Mouse (Mus musculus) right cerebral cortex, adult 2 months (tissue): ENCODE measurements around the gene Bin2.

Experiments
- DNase-seq, 2 experiments: peaks; one replicate each; pipeline ENCODE4 v3.0.0; 2021 to 2022; ENCODE audit warnings: low spot score in 2 of 2

The Bin2 gene

DNA sequence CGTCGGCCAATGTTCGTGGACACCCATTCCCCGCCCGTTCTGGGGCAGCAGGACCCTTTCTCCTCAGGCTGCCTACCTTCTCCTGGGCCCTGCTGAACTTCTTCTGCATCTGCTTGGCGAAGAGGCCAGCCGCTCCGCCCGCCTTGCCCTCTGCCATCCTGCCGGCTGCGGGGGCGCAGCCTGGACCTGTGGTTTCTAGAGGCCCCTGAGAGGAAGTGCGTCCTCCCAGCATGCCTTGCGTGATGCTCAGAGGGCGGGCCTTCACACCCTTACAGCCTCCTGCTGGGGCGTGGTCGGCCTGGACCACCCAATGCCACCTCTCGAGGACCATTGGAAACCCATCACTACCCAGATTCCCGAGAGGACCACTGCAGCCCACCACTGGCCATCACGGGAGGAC is at the start of gene Bin2:
Gene Bin2 (minus strand): TSS at position 217 of the 400 bp plus-strand sequence.
- DNase-seq: no peak

GRCm38 (mm10) chr15:100718572-100718971 is 49.2 kb upstream of the Bin2 start:
- no peak for DNase-seq

- DNase-seq: no peak
Measured at GRCm38 (mm10) chr15:100717933-100718332, 48.6 kb upstream of the Bin2 start.

- no peak for DNase-seq
Measured at GRCm38 (mm10) chr15:100715399-100715993, 46.1 kb upstream of the Bin2 start.

DNA sequence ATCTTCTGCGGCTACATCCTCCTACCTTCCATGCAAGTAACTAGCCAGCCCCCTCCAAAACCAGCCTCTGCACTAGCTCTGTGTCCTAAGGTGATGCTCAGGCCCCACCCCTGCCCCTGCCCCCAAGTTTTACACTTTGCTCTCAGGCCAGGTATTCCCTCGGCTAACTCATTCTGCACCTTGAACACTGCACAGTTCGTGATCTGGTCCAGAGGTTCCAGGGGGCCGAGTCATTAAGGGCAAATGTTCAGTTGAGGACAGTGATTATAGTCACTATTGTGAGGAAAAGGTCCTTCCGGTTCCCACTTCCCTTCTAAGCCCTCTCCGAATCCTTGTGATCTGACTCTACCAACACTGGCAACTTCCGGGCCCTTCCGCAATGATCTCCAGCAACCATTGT is 45.1 kb upstream of the Bin2 start:
- DNase-seq: no peak

- DNase-seq: no peak
Measured at GRCm38 (mm10) chr15:100710838-100711237, 41.5 kb upstream of the Bin2 start.

- DNase-seq: no peak
Measured at GRCm38 (mm10) chr15:100708433-100709078, 39.2 kb upstream of the Bin2 start.

- no peak for DNase-seq
Measured at GRCm38 (mm10) chr15:100706226-100706625, 36.9 kb upstream of the Bin2 start.

GRCm38 (mm10) chr15:100705376-100705775 is 36.0 kb upstream of the Bin2 start:
- DNase-seq: no peak

DNA sequence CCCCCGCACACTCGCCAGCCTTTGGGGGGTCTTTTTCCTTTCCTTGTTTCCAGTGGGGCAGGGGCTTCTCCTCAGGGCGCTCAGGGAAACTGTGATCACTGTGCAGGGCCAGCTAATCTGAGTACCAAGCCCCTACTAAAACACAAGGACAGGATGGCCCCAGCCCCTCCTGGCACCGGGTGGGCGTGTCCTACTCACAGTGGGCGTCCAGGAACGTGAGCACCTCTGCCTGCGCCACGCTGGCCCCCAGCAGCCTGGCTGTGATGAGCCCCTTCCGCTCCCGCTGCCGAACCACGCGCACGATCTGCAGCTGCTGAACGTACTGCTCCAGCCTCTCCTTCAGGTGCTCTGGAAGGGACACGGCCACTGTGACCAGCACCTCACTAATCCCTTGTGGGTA is 34.6 kb upstream of the Bin2 start:
- no peak for DNase-seq

DNA sequence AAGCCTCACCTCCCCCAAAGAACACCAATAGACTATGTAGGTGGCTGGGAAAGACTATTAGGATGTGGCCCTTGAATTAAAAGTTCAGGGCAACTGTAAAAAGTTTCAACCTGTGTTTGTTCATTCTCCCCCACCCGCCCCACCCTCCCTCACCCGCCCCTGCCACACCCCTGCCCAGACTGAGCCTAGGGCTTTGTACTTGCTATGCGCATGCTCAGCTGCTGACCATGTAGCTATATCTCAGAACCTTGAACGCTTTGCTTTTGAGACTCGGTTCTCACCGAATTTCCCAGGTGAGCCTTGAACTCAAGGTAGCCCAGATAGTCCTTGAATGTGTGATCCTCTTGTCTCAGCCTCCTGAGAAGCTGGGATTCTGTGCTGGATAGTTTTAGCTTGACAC is 32.5 kb upstream of the Bin2 start:
- DNase-seq: no peak

DNA sequence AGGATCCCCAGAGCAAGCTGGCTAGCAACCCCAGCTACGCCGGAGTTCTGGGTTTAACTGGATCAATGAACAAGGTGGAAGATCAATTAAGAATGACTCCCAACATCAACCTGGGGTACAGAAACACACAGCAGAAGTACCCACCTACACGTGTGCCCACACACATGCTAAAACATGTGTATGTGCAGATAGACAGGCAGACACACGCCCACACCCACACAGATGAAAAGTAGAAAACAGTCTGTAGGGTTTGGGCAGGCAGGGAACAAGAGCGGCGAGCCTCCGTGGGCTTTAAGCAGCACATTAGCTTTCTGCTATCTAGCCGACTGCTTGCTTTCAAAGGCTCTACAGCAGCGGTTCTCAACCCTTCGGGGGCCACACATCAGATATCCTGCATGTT is 31.8 kb upstream of the Bin2 start:
- DNase-seq: peak; percentile 17 to 30

- no peak for DNase-seq
Measured at GRCm38 (mm10) chr15:100700424-100700823, 31.1 kb upstream of the Bin2 start.

DNA sequence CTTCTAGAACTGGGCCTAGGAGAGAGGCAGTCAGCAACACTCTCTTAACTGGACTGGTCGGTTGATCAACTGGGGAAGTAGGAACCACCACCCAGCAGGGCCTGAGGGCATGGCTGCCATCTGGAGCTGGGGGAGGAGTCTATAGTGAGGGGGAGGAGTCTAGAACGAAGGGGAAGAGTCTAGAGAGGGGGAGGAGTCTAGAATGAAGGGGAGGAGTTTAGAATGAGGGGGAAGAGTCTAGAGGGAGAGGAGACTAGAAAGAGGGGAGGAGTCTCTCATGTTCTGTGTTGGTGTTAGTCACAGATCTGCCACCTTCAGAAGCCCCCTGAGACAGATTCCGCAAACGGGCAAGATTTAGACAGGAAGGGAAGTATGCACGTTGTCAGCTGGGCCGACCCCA is 30.0 kb upstream of the Bin2 start:
- DNase-seq: no peak

GRCm38 (mm10) chr15:100698078-100698477 is 28.7 kb upstream of the Bin2 start:
- no peak for DNase-seq

- no peak for DNase-seq
Measured at GRCm38 (mm10) chr15:100694406-100694805, 25.1 kb upstream of the Bin2 start.

DNA sequence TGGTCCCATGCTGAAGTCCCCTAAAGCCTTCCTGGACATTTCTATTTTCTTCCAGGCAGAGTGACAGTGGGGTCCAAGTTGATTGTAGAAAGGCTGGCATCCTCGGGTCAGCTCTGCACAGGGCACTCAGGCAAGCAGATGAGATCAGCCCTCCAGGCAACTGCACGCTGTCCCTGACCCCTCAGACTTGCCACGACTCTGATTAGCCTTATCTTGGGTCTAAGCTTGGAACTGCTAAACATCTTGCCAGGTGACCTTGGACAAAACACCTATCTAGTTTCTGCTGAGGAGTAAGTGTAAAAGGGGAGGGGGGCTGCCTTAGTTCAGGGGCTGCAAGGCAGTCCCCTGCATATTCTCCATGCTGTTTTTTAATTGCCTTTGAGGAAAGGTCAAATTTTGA is 22.6 kb upstream of the Bin2 start:
- no peak for DNase-seq

- no peak for DNase-seq
Measured at GRCm38 (mm10) chr15:100687430-100687971, 18.1 kb upstream of the Bin2 start, which contains the start of gene Cela1. Cela1 (minus strand) TSS chr15:100687921.

DNA sequence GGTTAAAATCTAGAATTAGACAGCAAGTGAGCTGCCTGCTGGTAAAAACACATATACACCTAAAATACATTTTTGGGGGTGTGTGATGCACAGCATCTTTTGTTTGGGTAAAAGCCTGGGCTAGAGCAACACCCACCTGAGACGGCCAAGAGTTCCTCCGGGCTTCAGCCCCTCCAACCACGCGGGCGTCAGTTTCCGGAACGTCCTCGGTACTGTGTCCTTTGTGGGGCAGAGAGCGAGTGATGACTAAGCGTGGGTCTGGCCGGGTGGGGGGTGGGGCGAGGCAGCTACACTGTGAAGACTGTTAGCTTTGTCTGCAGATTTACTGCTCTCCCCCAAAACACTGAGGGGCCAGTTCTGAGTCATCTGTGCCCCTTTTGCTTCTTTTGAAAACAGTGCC is 17.6 kb upstream of the Bin2 start:
- DNase-seq: peak; percentile 48 to 51

GRCm38 (mm10) chr15:100686434-100686833 is 17.1 kb upstream of the Bin2 start:
- no peak for DNase-seq

DNA sequence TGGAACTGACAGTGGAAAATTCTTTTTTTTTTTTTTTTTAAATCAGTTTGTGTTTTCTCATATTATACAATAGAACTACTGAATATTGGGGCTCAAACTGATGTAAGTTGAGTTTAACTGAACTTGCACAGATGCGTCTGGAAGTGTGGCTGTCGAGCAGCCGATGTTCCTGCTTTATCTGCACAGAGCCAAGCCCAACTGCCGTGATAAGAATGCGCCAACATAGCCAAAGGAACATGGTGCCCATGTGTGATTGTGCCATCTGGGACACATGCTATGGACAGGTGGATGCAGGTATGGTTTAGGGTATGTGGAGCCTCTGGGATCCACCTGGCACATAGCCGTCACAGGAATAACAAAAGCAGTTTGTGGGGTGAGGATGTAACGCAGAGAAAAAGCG is 16.5 kb upstream of the Bin2 start:
- DNase-seq: no peak

GRCm38 (mm10) chr15:100685255-100685654 is 15.9 kb upstream of the Bin2 start:
- no peak for DNase-seq

DNA sequence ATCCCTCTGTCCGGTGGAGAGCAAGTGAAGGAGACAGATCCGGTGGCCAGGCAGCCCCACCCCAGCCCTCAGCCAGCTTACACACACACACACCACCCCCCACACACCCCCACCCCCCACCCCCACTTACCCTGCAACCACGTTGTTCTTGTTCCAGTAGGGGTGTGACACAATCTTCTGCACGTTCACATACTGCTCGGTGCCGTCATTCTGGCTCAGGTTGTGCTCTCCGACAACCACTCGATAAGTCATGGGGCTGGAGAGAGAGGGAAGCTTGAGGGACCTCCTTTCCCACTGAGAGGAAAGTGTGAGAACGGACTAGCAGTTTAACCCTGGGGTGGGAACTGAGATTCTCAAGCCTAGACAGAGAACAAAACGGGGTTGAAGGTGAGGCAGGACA is 15.1 kb upstream of the Bin2 start:
- no peak for DNase-seq
